Mouse (Mus musculus) embryo, embryonic 11.5 days (tissue): ENCODE measurements around the gene Pitpnb.

Source experiments
- DNase-seq: peaks from one replicate; pipeline ENCODE4 v3.0.0-alpha.2; 2012; ENCODE audit warnings: low read depth, low spot score

Gene Pitpnb

GRCm38 (mm10) chr5:111421424-111421823 lies 90.9 kb downstream of the Pitpnb start:
- DNase-seq: no peak

- DNase-seq: no peak
These were observed 91.7 kb downstream of the Pitpnb start for GRCm38 (mm10) chr5:111422058-111422800.

GRCm38 (mm10) chr5:111423011-111423410 lies 92.4 kb downstream of the Pitpnb start:
- no peak for DNase-seq

- DNase-seq: no peak
These were observed 93.1 kb downstream of the Pitpnb start for GRCm38 (mm10) chr5:111423616-111424015.

GRCm38 (mm10) chr5:111425813-111426212 lies 95.2 kb downstream of the Pitpnb start:
- no peak for DNase-seq

GRCm38 (mm10) chr5:111426249-111426648 lies 95.7 kb downstream of the Pitpnb start:
- no peak for DNase-seq

GRCm38 (mm10) chr5:111428882-111429281 lies 98.3 kb downstream of the Pitpnb start:
- no peak for DNase-seq

GRCm38 (mm10) chr5:111429726-111430125 lies 99.2 kb downstream of the Pitpnb start:
- no peak for DNase-seq

- no peak for DNase-seq
These were observed 100.6 kb downstream of the Pitpnb start for GRCm38 (mm10) chr5:111431007-111431730.

GRCm38 (mm10) chr5:111432842-111433241 lies 102.3 kb downstream of the Pitpnb start:
- no peak for DNase-seq

GRCm38 (mm10) chr5:111434342-111434842 lies 103.8 kb downstream of the Pitpnb start:
- DNase-seq: no peak

GRCm38 (mm10) chr5:111436260-111436659 lies 105.7 kb downstream of the Pitpnb start:
- DNase-seq: no peak

- no peak for DNase-seq
These were observed 106.6 kb downstream of the Pitpnb start for GRCm38 (mm10) chr5:111437205-111437604.
